Mouse (Mus musculus) adrenal gland, adult (tissue): Measurements from ENCODE around the gene Mrps17.
A peak's percentile ranks its signal among the peaks of the same experiment; 100 is the strongest.

Source experiments
- DNase-seq, 2 experiments: peaks; one replicate each; pipeline ENCODE4 v3.0.0; 2022 to 2023; ENCODE audit warnings: low spot score in 1 of 2; ENCODE audit not compliant: inconsistent age in 2 of 2

Gene Mrps17

GRCm38 (mm10) chr5:129740976-129741375 lies 25.7 kb downstream of the Mrps17 start:
- DNase-seq: peak; percentile 26 to 75

- DNase-seq: no peak
Measured at GRCm38 (mm10) chr5:129742903-129743488, 27.7 kb downstream of the Mrps17 start.

- DNase-seq: no peak
Measured at GRCm38 (mm10) chr5:129744050-129744449, 28.8 kb downstream of the Mrps17 start.

GRCm38 (mm10) chr5:129756886-129757285 lies 41.6 kb downstream of the Mrps17 start:
- DNase-seq: no peak

GRCm38 (mm10) chr5:129759929-129760480 lies 44.7 kb downstream of the Mrps17 start:
- no peak for DNase-seq

- DNase-seq: no peak
Measured at GRCm38 (mm10) chr5:129761865-129762540, 46.7 kb downstream of the Mrps17 start.

GRCm38 (mm10) chr5:129770443-129771355 lies 55.4 kb downstream of the Mrps17 start:
- DNase-seq: no peak
